Mouse (Mus musculus) left cerebral cortex, adult 2 months (tissue): ENCODE measurements at regions not wholly inside any gene's neighbourhood (a gene's known extent, or its start where the extent isn't known, plus 50 kb on each side); places are given as distances from the start of the nearest gene placed in this dataset.

ENCODE experiments used
- DNase-seq, 2 experiments: peaks; one replicate each; pipeline ENCODE4 v3.0.0; 2021 to 2022; ENCODE audit warnings: low spot score in 2 of 2, mixed read lengths in 1 of 2; ENCODE audit errors: extremely low spot score in 1 of 2
- H3K27ac ChIP-seq: fragments of 200-600 bp; 2 replicates; pipeline ENCODE4 v1.8.1; 2022
- H3K4me3 ChIP-seq: fragments of 200-600 bp; 2 replicates; pipeline ENCODE4 v1.8.1; 2022
- CTCF ChIP-seq: fragments of 200-600 bp; IDR thresholded peaks from 2 replicates; pipeline ENCODE4 v1.8.1; 2022; ENCODE audit warnings: antibody characterized with exemption, mild to moderate bottlenecking, moderate library complexity
- intact Hi-C: fragments of 180-260 bp; cut with DNase I; formaldehyde crosslinking; loops from one replicate; pipeline ENCODE4 v1.15.1; 2025

DNA sequence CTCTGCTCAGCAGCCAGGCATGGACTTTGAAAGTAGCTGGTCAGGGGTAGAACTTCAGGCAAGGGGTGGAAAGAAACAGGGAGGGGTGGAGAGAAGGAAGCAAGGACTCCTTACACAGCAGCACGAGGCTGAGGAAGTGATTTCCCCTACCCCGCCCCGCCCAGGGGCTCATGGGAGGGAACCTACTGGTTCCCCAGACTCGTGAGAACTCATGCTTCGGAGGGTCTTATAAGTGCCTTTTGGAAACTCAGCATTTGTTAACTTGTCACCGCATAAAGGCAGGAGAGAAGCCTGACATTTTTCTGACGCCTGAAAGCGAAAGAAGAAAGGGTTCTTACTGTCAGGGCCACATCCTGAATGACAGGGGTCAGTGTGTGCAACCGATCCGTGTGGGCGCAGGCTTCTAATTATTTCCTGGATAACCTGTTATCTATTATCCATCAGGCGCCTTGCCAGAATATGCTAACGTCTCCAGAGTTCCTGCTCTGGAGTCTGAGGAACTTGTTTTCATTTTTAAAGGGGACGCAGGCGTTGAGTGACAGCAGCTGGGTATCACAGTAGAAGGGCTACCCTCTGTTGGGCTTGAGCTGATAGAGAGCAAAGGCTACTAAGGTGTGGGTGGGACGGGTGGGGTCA is 98.2 kb upstream of the Max start:
- H3K27ac ChIP-seq, result peak overlapping the region; percentile 63
- peak overlapping the region; percentile 18 for H3K4me3 ChIP-seq
- no peak for DNase-seq
- intact Hi-C loops, result no loop called here
- TF ChIP-seq CTCF, result no peak

DNA sequence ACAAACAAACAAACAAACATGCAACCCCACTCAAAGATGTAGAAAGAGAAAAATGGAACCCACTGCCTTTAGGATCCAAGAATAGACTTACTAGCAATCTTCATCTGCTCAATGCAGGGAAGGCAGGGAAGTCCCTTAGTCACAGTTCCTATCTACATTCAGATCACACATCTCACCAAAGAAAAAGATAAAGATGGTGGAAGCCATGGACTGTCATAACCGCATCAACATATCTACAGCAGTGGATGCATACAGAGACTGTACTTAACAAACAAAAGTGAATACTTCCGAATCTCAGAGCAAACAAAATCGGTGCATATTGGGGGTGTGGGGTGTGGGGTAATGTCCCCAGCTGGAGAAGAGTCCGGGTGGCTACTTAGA is 97.7 kb upstream of the Max start:
- TF ChIP-seq CTCF, result no peak
- intact Hi-C loops, result no loop called here
- peak overlapping the region; percentile 63 for H3K27ac ChIP-seq
- no peak for DNase-seq
- H3K4me3 ChIP-seq, result no peak overlapping the region; the same call in 1 of the 2 replicates

GRCm38 (mm10) chr12:77058596-77059190 is 96.7 kb upstream of the Max start:
- H3K4me3 ChIP-seq, result no peak overlapping the region
- TF ChIP-seq CTCF, result no peak
- H3K27ac ChIP-seq, result no peak overlapping the region
- no peak for DNase-seq
- intact Hi-C loops, result no loop called here

DNA sequence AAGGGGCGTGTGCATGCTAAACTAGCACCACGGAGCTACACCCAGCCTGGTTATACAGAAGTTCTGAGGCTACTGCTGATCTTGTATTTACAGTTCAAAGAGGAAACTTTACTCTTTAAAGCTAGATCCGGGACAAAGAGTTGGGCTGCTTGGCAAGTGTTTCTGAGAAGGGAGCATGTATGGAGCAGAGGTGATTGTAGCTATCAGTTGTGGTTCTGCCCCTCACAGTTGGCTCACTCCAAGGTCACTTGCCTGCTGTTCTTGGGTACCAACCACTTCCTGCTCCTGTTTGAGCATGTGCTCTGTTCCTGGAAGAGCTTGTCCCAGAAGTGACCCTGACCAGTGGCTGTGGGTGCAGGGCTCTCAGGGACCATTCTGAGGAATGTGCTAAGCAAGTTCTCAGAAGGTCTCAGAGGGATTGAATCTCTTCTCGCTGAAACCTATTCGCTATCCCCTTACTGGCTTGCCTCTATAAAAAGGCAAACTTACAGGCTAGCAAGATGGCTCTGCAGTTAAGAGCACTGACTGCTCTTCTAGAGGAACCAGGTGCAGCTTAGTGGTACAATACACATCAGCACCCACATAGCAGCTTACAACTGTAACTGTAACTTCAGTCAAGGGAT is 94.9 kb upstream of the Max start:
- DNase-seq, result no peak
- intact Hi-C loops, result no loop called here
- no peak for TF ChIP-seq CTCF
- no peak overlapping the region for H3K27ac ChIP-seq
- no peak overlapping the region for H3K4me3 ChIP-seq

- DNase-seq, result no peak
- no peak for TF ChIP-seq CTCF
- intact Hi-C loops, result no loop called here
- H3K4me3 ChIP-seq, result no peak overlapping the region
- no peak overlapping the region for H3K27ac ChIP-seq
Observed at GRCm38 (mm10) chr12:77054700-77055099, 92.7 kb upstream of the Max start.

DNA sequence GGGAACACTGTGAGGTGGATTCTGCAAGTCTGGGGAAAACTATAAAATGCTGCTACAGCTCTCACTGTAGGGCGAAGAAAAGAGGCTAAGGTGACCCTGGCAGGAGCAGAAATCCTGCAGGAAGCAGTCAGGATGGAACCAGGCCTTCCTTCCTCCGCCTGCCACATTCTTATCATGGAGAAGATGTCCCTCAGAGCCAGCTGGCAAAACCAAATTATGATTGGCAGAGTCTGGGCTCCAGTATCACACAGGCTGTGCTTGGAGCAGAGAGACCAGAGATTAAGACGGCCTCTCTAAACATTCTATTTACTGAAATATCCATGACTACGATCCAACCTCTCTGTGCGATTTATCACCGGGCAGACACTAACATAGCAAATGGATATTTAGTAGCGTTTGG is 92.2 kb upstream of the Max start:
- TF ChIP-seq CTCF, result no peak
- DNase-seq, result no peak
- Histone ChIP-seq H3K27ac (no peak overlapping the region), H3K4me3 (no peak overlapping the region)
- intact Hi-C loops, result no loop called here

DNA sequence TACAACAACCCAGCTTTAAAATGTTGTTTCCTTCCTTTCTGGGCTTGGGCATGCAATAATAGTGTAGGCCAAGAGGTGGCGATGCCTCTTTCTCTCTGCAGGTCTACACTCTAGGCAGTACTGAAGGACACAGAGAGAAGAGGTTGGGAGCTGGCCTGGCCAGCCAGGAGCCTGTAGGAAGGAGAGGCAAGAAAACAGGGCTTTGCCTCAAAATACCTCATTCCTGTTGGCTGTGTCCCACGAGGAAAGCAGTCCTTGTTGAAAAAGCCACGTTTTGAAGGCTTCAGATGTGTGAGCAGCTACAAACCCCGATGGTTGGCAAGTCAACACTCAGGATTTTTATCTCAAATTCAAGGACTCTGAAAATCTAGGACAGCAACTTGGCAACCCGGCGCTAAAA is 90.9 kb upstream of the Max start:
- no peak overlapping the region for H3K4me3 ChIP-seq
- TF ChIP-seq CTCF, result peak; percentile 68
- peak; percentile 23 to 39 for DNase-seq
- H3K27ac ChIP-seq, result peak overlapping the region; percentile 36; the same call in 1 of the 2 replicates
- intact Hi-C loops, result loop anchor here (2.0 kb wide), 1 partner anchor 186 kb away; the partner anchor contains the start of gene Fut8

GRCm38 (mm10) chr12:77048380-77048779 is 86.4 kb upstream of the Max start:
- no peak for DNase-seq
- TF ChIP-seq CTCF, result no peak
- no peak overlapping the region for H3K27ac ChIP-seq
- intact Hi-C loops, result no loop called here
- no peak overlapping the region for H3K4me3 ChIP-seq

DNA sequence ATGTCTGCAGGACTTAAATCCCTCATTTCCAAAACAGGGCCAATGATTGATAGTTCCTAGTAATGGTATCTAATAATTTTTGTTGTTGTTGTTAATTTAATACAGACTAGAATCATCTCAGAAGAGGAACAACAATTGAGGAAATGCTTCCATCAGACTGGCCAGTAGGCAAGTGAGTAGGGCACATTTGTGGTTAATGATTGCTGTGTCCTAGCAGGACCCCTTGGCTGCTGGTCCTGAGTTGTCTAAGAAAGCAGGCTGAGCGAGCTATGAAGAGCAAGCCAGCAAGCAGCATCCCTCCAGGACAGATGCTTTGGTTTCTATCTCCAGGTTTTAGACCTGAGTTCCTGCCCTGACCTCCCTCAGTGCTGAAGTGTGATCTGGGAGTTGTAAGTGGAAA is 85.3 kb upstream of the Max start:
- intact Hi-C loops, result no loop called here
- Histone ChIP-seq H3K4me3 (no peak overlapping the region), H3K27ac (no peak overlapping the region)
- no peak for DNase-seq
- no peak for TF ChIP-seq CTCF

GRCm38 (mm10) chr12:77045956-77046355 is 84.0 kb upstream of the Max start:
- Histone ChIP-seq H3K4me3 (no peak overlapping the region), H3K27ac (no peak overlapping the region)
- no peak for TF ChIP-seq CTCF
- DNase-seq, result no peak
- intact Hi-C loops, result no loop called here

DNA sequence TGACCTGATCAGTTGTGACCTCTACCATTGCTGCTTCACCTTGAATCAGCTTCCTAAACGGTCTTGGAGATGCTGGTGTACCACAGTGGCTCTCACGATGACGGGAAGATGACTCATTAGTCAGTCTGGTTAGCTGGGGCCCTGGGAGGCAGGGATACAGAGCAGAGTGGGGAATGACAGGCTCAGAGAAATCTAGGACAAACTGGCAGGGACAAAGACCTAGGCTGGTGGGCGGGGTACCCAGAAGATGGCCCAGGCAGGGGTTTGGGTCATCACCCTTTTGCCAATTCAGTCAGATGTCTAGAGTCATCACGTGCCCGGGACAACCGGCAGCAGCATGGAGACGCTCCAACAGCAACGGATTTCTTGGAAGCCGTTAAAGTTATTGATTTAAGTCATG is 83.4 kb upstream of the Max start:
- intact Hi-C loops, result no loop called here
- Histone ChIP-seq H3K27ac (no peak overlapping the region), H3K4me3 (no peak overlapping the region)
- no peak for DNase-seq
- no peak for TF ChIP-seq CTCF

GRCm38 (mm10) chr12:77042356-77042755 is 80.4 kb upstream of the Max start:
- no peak overlapping the region for H3K27ac ChIP-seq
- TF ChIP-seq CTCF, result no peak
- no peak overlapping the region for H3K4me3 ChIP-seq
- DNase-seq, result no peak
- intact Hi-C loops, result no loop called here

- TF ChIP-seq CTCF, result no peak
- Histone ChIP-seq H3K27ac (no peak overlapping the region), H3K4me3 (no peak overlapping the region)
- intact Hi-C loops, result no loop called here
- no peak for DNase-seq
Observed at GRCm38 (mm10) chr12:77041141-77041540, 79.1 kb upstream of the Max start.
